Mouse (Mus musculus) heart, postnatal 0 days (tissue): ENCODE measurements at regions not wholly inside any gene's neighbourhood (a gene's known extent, or its start where the extent isn't known, plus 50 kb on each side); places are given as distances from the start of the nearest gene placed in this dataset.

Experiments
- ATAC-seq: fragments of 200-750 bp; cut with Nextera tagmentation; 2 replicates; pipeline ENCODE4 v1.8.0; 2017; ENCODE audit warnings: low read depth, moderate number of reproducible peaks, moderate library complexity; ENCODE audit not compliant: insufficient read depth
- DNase-seq: peaks from one replicate; pipeline ENCODE4 v3.0.0-alpha.2; 2016; ENCODE audit warnings: low spot score
- H3K27ac ChIP-seq: fragments of 300-500 bp; sonication (generic); 2 replicates; pipeline ENCODE4 v1.5.1; 2014; ENCODE audit warnings: low read depth, mild to moderate bottlenecking
- H3K27me3 ChIP-seq: fragments of 300-500 bp; sonication (generic); 2 replicates; pipeline ENCODE4 v1.6.1; 2014; ENCODE audit warnings: low read length, mixed read lengths; ENCODE audit not compliant: control insufficient read depth, insufficient read depth
- H3K36me3 ChIP-seq: fragments of 300-500 bp; sonication (generic); replicated peaks from 2 replicates; pipeline ENCODE4 v1.6.1; 2014; ENCODE audit warnings: low read length, mixed read lengths; ENCODE audit not compliant: control insufficient read depth, insufficient read depth
- H3K4me1 ChIP-seq: fragments of 300-500 bp; sonication (generic); 2 replicates; pipeline ENCODE4 v1.6.1; 2014; ENCODE audit warnings: antibody characterized with exemption; ENCODE audit not compliant: control insufficient read depth, insufficient read depth
- H3K4me2 ChIP-seq: fragments of 300-500 bp; sonication (generic); 2 replicates; pipeline ENCODE4 v1.6.1; 2014; ENCODE audit warnings: low read depth, mild to moderate bottlenecking, low read length, moderate library complexity
- H3K4me3 ChIP-seq: fragments of 300-500 bp; sonication (generic); 2 replicates; pipeline ENCODE4 v1.5.1; 2014; ENCODE audit warnings: low read depth, low read length
- H3K9ac ChIP-seq: fragments of 300-500 bp; sonication (generic); replicated peaks from 2 replicates; pipeline ENCODE4 v1.6.1; 2014; ENCODE audit warnings: low read depth, low read length, mixed read lengths
- H3K9me3 ChIP-seq: fragments of 300-500 bp; sonication (generic); replicated peaks from 2 replicates; pipeline ENCODE4 v1.6.1; 2016; ENCODE audit warnings: low read length; ENCODE audit not compliant: control insufficient read depth
- CTCF ChIP-seq: IDR thresholded peaks from 2 replicates; pipeline ENCODE4 v1.5.1; 2016; ENCODE audit warnings: antibody characterized with exemption, control low read depth, low read depth
- EP300 ChIP-seq: IDR thresholded peaks from 2 replicates; pipeline ENCODE4 v1.6.1; 2016; ENCODE audit warnings: antibody characterized with exemption, low read depth
- WGBS: fragments of 180-500 bp; shearing (Covaris S2); extraction: QIAGEN DNeasy Blood & Tissue Kit; methylation state at CpG from one replicate; pipeline ENCODE4 v1.1.7; 2014; 5-methylcytosine and 5-hydroxymethylcytosine counted together

DNA sequence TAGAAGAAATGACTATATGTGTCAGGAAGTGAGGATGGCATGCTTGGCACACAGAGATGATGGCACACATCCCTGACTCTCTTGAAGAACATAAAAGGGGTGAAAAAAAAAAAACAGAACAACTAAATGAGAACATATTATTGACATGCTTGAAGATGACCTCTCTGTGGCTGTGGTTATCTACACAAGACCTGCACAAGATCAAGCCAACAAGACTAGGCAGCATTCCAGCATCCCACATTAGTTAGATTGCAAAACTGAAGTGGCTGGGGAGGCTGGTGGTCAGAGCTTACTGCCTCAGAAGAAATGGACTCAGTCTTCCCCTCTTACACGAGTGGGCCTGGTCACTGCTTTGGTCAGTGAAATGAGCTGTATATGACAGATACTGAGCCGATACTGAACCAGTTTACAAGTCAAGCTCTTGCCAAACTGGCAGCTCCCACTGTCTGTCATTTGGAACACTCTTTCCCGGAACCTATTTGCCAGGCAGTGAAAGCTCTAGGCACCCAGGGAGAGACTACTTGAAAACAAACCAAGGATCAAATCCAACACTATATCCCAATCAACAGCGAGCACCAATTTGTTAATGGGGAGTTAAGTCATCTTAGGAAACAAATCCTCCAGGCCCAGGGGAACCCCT lies 335.6 kb upstream of the Noct start:
- Histone ChIP-seq H3K27ac (no peak overlapping the region), H3K4me3 (no peak overlapping the region), H3K9me3 (no peaks in the 10 kb centered on the region), H3K9ac (no peak overlapping the region), H3K27me3 (no peaks in the 10 kb centered on the region), H3K4me2 (no peak overlapping the region), H3K4me1 (no peaks in the 10 kb centered on the region), H3K36me3 (no peaks in the 10 kb centered on the region)
- 79% methylated on average over 4 of the region's 4 CpGs for WGBS
- no peak for DNase-seq
- no peak for TF ChIP-seq CTCF
- no peak for TF ChIP-seq EP300
- ATAC-seq = no peak

DNA sequence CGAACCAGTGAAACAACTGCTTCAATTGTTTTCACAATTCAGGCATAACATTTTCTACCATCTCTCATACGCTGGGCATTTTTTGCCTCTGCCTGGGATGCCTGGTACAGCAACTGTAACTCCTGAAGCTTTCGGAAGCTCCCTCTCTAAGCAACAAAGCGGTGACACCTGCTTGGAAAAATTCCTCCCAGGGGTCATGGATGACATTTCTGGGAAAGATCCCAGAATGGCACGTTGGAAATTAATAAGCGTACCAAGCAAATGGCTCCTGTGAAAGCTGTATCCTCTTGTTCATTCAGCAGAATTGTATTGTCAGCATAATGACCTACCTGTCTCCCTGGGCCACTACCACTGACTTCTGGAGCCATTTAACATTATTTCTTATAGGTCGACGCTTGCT lies 333.7 kb upstream of the Noct start:
- Histone ChIP-seq H3K9me3 (no peaks in the 10 kb centered on the region), H3K27me3 (no peaks in the 10 kb centered on the region), H3K9ac (no peak overlapping the region), H3K27ac (no peak overlapping the region), H3K4me2 (no peak overlapping the region), H3K4me1 (no peaks in the 10 kb centered on the region), H3K36me3 (no peaks in the 10 kb centered on the region), H3K4me3 (no peak overlapping the region)
- no peak for TF ChIP-seq EP300
- TF ChIP-seq CTCF = no peak
- ATAC-seq (no peak), DNase-seq (no peak)
- WGBS = 85% methylated on average over 8 of the region's 8 CpGs

DNA sequence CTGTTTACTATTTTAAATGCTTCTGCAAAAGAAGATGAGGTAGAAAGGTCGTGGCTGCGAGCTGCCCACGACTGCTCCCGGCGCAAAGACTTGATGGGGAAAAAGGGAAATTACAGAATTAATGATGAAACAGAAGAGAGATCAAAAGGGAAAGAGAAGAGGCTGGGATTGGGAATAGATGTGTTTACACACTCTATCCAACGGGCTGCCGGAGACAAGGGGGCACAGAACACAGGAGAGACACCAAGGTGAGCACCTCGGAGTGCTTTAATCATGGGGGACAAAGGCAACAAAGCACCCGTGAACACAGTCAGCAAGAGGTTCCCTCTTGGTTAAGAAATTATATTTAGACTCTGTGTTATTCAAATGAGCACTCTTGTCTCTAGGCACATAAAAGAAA lies 326.1 kb upstream of the Noct start:
- H3K4me2 ChIP-seq = no peak overlapping the region

DNA sequence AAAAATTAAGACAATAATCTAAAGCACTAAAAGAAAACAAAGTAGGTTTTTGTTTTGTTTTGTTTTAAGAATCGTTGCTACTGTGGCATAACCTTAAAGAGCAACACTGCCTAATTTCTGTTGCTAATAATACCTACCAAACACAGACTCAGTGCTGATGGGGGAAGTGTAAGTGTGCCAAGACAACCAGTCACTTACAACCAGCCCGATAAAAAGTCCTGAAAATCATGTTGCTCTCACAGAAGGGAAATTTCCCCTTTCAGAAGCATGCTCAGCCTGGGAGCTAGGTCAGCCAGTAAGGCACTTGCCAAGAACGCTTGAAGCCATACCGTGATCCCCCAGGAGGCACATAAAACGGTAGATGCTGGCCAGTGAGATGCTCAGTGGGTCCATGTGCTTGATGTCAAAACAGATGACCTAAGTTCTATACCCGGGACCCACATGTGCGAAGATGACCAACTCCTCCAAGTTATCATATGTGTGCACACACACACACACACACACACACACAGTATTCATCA lies 324.4 kb upstream of the Noct start:
- H3K27ac ChIP-seq = no peak overlapping the region

More for the DNA sequence above, 326.1 kb upstream of the Noct start:
- H3K27me3 ChIP-seq = no peaks in the 10 kb centered on the region
- ATAC-seq = no peak
- WGBS = 86% methylated on average over 9 of the region's 9 CpGs
- H3K9ac ChIP-seq = no peak overlapping the region
- no peaks in the 10 kb centered on the region for H3K9me3 ChIP-seq
- DNase-seq = no peak
- no peaks in the 10 kb centered on the region for H3K36me3 ChIP-seq
- no peak overlapping the region for H3K27ac ChIP-seq
- TF ChIP-seq EP300 = no peak
- no peak for TF ChIP-seq CTCF
- no peak overlapping the region for H3K4me3 ChIP-seq
- no peaks in the 10 kb centered on the region for H3K4me1 ChIP-seq

DNA sequence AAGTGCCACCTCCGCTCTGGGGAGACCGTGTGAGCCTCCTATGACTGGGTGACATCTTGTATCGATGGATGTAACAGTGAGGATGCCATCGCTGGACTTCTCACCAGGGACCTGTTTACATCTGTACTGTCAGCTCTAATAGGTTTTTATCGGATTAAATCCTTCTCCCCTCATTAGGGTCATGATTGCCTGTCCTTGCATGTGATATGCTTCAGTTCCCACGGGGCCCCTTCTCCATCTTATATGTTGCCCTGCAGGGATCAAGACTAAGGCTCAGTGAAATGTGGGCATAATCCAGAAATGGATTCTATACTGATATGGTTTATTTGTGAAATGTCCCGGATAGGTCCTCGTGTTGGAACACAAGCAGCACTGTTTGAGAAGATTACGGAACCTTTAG lies 323.7 kb upstream of the Noct start:
- no peak for ATAC-seq
- 87% methylated on average over 9 of the region's 9 CpGs for WGBS
- H3K27ac ChIP-seq = no peak overlapping the region

More for the DNA sequence above, 324.4 kb upstream of the Noct start:
- Histone ChIP-seq H3K4me3 (no peak overlapping the region), H3K36me3 (no peaks in the 10 kb centered on the region), H3K9ac (no peak overlapping the region), H3K9me3 (no peaks in the 10 kb centered on the region), H3K4me2 (no peak overlapping the region), H3K27me3 (no peaks in the 10 kb centered on the region), H3K4me1 (no peaks in the 10 kb centered on the region)
- 35% methylated on average over 7 of the region's 7 CpGs for WGBS
- peak; percentile 86 for ATAC-seq
- TF ChIP-seq CTCF (no peak), EP300 (no peak)
- peak; percentile 73 for DNase-seq

DNA sequence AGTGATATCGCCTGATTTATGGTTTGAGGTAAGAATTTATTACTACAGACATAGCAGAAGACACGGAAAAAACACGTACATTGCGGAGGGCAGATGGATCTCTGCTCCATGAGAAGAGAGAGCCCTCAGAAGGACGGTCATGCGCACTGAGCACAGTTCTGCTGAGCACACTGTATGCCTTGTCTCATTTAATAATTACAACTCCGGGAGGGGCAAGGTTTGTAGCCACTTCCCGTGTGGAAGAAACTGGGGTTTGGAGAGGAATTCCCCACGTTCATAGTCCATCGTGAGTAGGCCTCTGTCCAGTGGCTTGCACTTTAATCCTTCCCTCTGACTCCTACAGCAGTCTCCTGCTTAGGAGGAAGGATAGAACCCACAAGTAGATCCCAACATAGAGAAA lies 322.9 kb upstream of the Noct start:
- Histone ChIP-seq H3K36me3 (no peaks in the 10 kb centered on the region), H3K27me3 (no peaks in the 10 kb centered on the region), H3K4me2 (no peak overlapping the region), H3K4me3 (no peak overlapping the region), H3K9me3 (no peaks in the 10 kb centered on the region), H3K9ac (no peak overlapping the region), H3K27ac (no peak overlapping the region), H3K4me1 (0 out of 2 replicates have a peak, but pooled peaks cover under 1% of the 10 kb centered on the region)
- WGBS = 95% methylated on average over 10 of the region's 10 CpGs
- TF ChIP-seq EP300 = no peak
- no peak for TF ChIP-seq CTCF
- ATAC-seq = no peak
- DNase-seq = no peak

More for the DNA sequence above, 323.7 kb upstream of the Noct start:
- H3K4me3 ChIP-seq = no peak overlapping the region
- no peaks in the 10 kb centered on the region for H3K27me3 ChIP-seq
- H3K4me2 ChIP-seq = no peak overlapping the region
- H3K4me1 ChIP-seq = no peaks in the 10 kb centered on the region
- H3K9me3 ChIP-seq = no peaks in the 10 kb centered on the region
- H3K36me3 ChIP-seq = no peaks in the 10 kb centered on the region
- H3K9ac ChIP-seq = no peak overlapping the region
- DNase-seq = no peak
- TF ChIP-seq EP300 (no peak), CTCF (no peak)
